ENCODE assay signal across 24 mouse cellular contexts in genomic region chr13:9738190-9738589, GRCm38 (mm10). TPM values are rescaled to one million over a fixed set of nuclear protein-coding genes. Genes with fewer than 3 reads are reported as not detected.
DNase-seq lines count a peak whose midpoint lies in the region; ATAC-seq lines count a peak whose summit lies in the region.
"Had no signal": no experiment of that assay in that cellular context is flagged by ENCODE, and none has a peak within 500 bp of the region (broad histone marks: within the 10 kb centered on the region; RNA-seq: fewer than 3 reads in every experiment).

No protein-coding gene starts in this region.

- intact Hi-C loops in left cerebral cortex, postnatal 10 days (cut with DNase I) = no loop called here

- H3K4me3 ChIP-seq in forebrain, embryonic 15.5 days = no peak overlapping the region
- H3K4me3 ChIP-seq in forebrain, embryonic 12.5 days (replicated peaks) = no peak overlapping the region
- no peak overlapping the region for H3K4me3 ChIP-seq in hindbrain, embryonic 16.5 days (ENCODE audit: low read length)
- H3K4me3 ChIP-seq in hindbrain, embryonic 11.5 days (ENCODE audit: low read depth, low read length) = no peak overlapping the region
- H3K4me3 ChIP-seq in forebrain, embryonic 16.5 days (replicated peaks; ENCODE audit: low read length) = no peak overlapping the region
- no peak overlapping the region for H3K4me3 ChIP-seq in neural tube, embryonic 15.5 days (replicated peaks)
- H3K4me3 ChIP-seq: heart, embryonic 10.5 days; kidney, embryonic 15.5 days; liver, embryonic 15.5 days; neural tube, embryonic 13.5 days had no signal

- DNase-seq in hindbrain, embryonic 11.5 days (ENCODE audit: low spot score) = no peak
- DNase-seq in T-cell, adult 2 months (ENCODE audit: low spot score) = peak; percentile 17
- no peak for DNase-seq in left cerebral cortex, postnatal 10 days (ENCODE audit: extremely low spot score in 1 of 2, low spot score in 2 of 2)
- DNase-seq: adrenal gland, postnatal 14 days; B cell, adult 2 months; cerebellum, adult 11 months; cerebellum, postnatal 10 days; kidney, adult 11 months; kidney, postnatal 36 days; liver; thymus, postnatal 14 days had no signal

- no peaks in the 10 kb centered on the region for H3K9me3 ChIP-seq in forebrain, embryonic 15.5 days
- H3K9me3 ChIP-seq in forebrain, embryonic 12.5 days = no peaks in the 10 kb centered on the region
- H3K9me3 ChIP-seq in hindbrain, embryonic 16.5 days (ENCODE audit: control insufficient read depth, low read length) = no peaks in the 10 kb centered on the region
- no peaks in the 10 kb centered on the region for H3K9me3 ChIP-seq in hindbrain, embryonic 11.5 days (ENCODE audit: control insufficient read depth, low read length)
- no peaks in the 10 kb centered on the region for H3K9me3 ChIP-seq in forebrain, embryonic 16.5 days (ENCODE audit: control insufficient read depth, low read length)
- no peaks in the 10 kb centered on the region for H3K9me3 ChIP-seq in neural tube, embryonic 15.5 days (replicated peaks)
- H3K9me3 ChIP-seq: G1E; heart, embryonic 10.5 days; kidney, embryonic 15.5 days; liver, embryonic 15.5 days; neural tube, embryonic 13.5 days had no signal

- peak; percentile 75 for ATAC-seq in forebrain, embryonic 15.5 days (replicated peaks)
- no peak for ATAC-seq in forebrain, embryonic 12.5 days (ENCODE audit: low FRiP score)
- ATAC-seq in hindbrain, embryonic 16.5 days = 0 out of 2 replicates have a peak, but pooled peaks have one; percentile 18
- no peak for ATAC-seq in hindbrain, embryonic 11.5 days (ENCODE audit: low FRiP score)
- ATAC-seq in forebrain, embryonic 16.5 days = peak; percentile 85
- ATAC-seq in neural tube, embryonic 15.5 days (ENCODE audit: low FRiP score) = no peak
- ATAC-seq: activated CD4-positive, CD25-positive, alpha-beta regulatory T cell, adult 4 months had no signal

- no peaks in the 10 kb centered on the region for H3K36me3 ChIP-seq in forebrain, embryonic 15.5 days
- peaks cover 4% of the 10 kb centered on the region; the same call in 1 of the 2 replicates for H3K36me3 ChIP-seq in forebrain, embryonic 12.5 days (replicated peaks)
- no peaks in the 10 kb centered on the region for H3K36me3 ChIP-seq in hindbrain, embryonic 16.5 days (ENCODE audit: control insufficient read depth, insufficient read depth, low read length)
- no peaks in the 10 kb centered on the region for H3K36me3 ChIP-seq in hindbrain, embryonic 11.5 days (ENCODE audit: control insufficient read depth, insufficient read depth, low read length)
- no peaks in the 10 kb centered on the region for H3K36me3 ChIP-seq in forebrain, embryonic 16.5 days (ENCODE audit: control insufficient read depth, insufficient read depth)
- no peaks in the 10 kb centered on the region for H3K36me3 ChIP-seq in neural tube, embryonic 15.5 days
- H3K36me3 ChIP-seq: heart, embryonic 10.5 days; liver, embryonic 15.5 days; neural tube, embryonic 13.5 days had no signal

- peaks cover 32% of the 10 kb centered on the region for H3K4me1 ChIP-seq in forebrain, embryonic 15.5 days
- 0 out of 2 replicates have a peak, but pooled peaks cover 6% of the 10 kb centered on the region for H3K4me1 ChIP-seq in forebrain, embryonic 12.5 days
- peaks cover 4% of the 10 kb centered on the region; the same call in 1 of the 2 replicates for H3K4me1 ChIP-seq in hindbrain, embryonic 16.5 days (ENCODE audit: control insufficient read depth, insufficient read depth, low read depth, low read length)
- no peaks in the 10 kb centered on the region for H3K4me1 ChIP-seq in hindbrain, embryonic 11.5 days (replicated peaks; ENCODE audit: control insufficient read depth, insufficient read depth, low read length)
- H3K4me1 ChIP-seq in forebrain, embryonic 16.5 days (replicated peaks; ENCODE audit: control insufficient read depth, insufficient read depth, low read length) = peaks cover 14% of the 10 kb centered on the region
- H3K4me1 ChIP-seq in neural tube, embryonic 15.5 days = peaks cover 14% of the 10 kb centered on the region; the same call in 1 of the 2 replicates
- H3K4me1 ChIP-seq: kidney, embryonic 15.5 days had no signal

- H3K4me2 ChIP-seq in forebrain, embryonic 15.5 days (replicated peaks) = no peak overlapping the region
- no peak overlapping the region for H3K4me2 ChIP-seq in forebrain, embryonic 12.5 days
- H3K4me2 ChIP-seq in hindbrain, embryonic 16.5 days (ENCODE audit: low read length) = no peak overlapping the region
- H3K4me2 ChIP-seq in hindbrain, embryonic 11.5 days (replicated peaks; ENCODE audit: low read depth, low read length) = no peak overlapping the region
- H3K4me2 ChIP-seq in forebrain, embryonic 16.5 days (ENCODE audit: low read length) = no peak overlapping the region
- no peak overlapping the region for H3K4me2 ChIP-seq in neural tube, embryonic 15.5 days
- H3K4me2 ChIP-seq: kidney, embryonic 15.5 days; liver, embryonic 15.5 days; neural tube, embryonic 13.5 days had no signal

- H3K27ac ChIP-seq in forebrain, embryonic 15.5 days (replicated peaks) = no peak overlapping the region
- H3K27ac ChIP-seq in forebrain, embryonic 12.5 days = no peak overlapping the region
- H3K27ac ChIP-seq in hindbrain, embryonic 16.5 days (ENCODE audit: low read depth, low read length) = no peak overlapping the region
- no peak overlapping the region for H3K27ac ChIP-seq in hindbrain, embryonic 11.5 days (ENCODE audit: low read depth, low read length)
- no peak overlapping the region for H3K27ac ChIP-seq in forebrain, embryonic 16.5 days (ENCODE audit: low read length)
- H3K27ac ChIP-seq in neural tube, embryonic 15.5 days (replicated peaks) = no peak overlapping the region
- H3K27ac ChIP-seq: heart, embryonic 10.5 days; kidney, embryonic 15.5 days; liver, embryonic 15.5 days; macrophage; neural tube, embryonic 13.5 days had no signal

- H3K27me3 ChIP-seq in forebrain, embryonic 15.5 days = no peaks in the 10 kb centered on the region
- H3K27me3 ChIP-seq in forebrain, embryonic 12.5 days = no peaks in the 10 kb centered on the region
- no peaks in the 10 kb centered on the region for H3K27me3 ChIP-seq in hindbrain, embryonic 16.5 days (replicated peaks; ENCODE audit: control insufficient read depth, insufficient read depth, low read length)
- no peaks in the 10 kb centered on the region for H3K27me3 ChIP-seq in hindbrain, embryonic 11.5 days (ENCODE audit: control insufficient read depth, insufficient read depth, low read length)
- H3K27me3 ChIP-seq in forebrain, embryonic 16.5 days (replicated peaks; ENCODE audit: control insufficient read depth, insufficient read depth, low read length) = no peaks in the 10 kb centered on the region
- no peaks in the 10 kb centered on the region for H3K27me3 ChIP-seq in neural tube, embryonic 15.5 days (replicated peaks)
- H3K27me3 ChIP-seq: CH12.LX; kidney, embryonic 15.5 days; liver, embryonic 15.5 days; neural tube, embryonic 13.5 days had no signal

- H3K9ac ChIP-seq in forebrain, embryonic 15.5 days (replicated peaks) = no peak overlapping the region
- H3K9ac ChIP-seq in forebrain, embryonic 12.5 days = no peak overlapping the region
- H3K9ac ChIP-seq in hindbrain, embryonic 16.5 days (ENCODE audit: low read depth, low read length) = no peak overlapping the region
- H3K9ac ChIP-seq in hindbrain, embryonic 11.5 days (ENCODE audit: low read depth, low read length) = no peak overlapping the region
- no peak overlapping the region for H3K9ac ChIP-seq in forebrain, embryonic 16.5 days (replicated peaks; ENCODE audit: low read depth, low read length)
- no peak overlapping the region for H3K9ac ChIP-seq in neural tube, embryonic 15.5 days (replicated peaks)
- H3K9ac ChIP-seq: kidney, embryonic 15.5 days; liver, embryonic 15.5 days; neural tube, embryonic 13.5 days had no signal

- 65% methylated on average over 2 of the region's 2 CpGs for WGBS in forebrain, embryonic 15.5 days
- WGBS in forebrain, embryonic 12.5 days = 72% methylated on average over 2 of the region's 2 CpGs
- 41% methylated on average over 2 of the region's 2 CpGs for WGBS in hindbrain, embryonic 16.5 days
- WGBS in hindbrain, embryonic 11.5 days = 76% methylated on average over 2 of the region's 2 CpGs
- 59% methylated on average over 2 of the region's 2 CpGs for WGBS in forebrain, embryonic 16.5 days
- WGBS in neural tube, embryonic 15.5 days = 58% methylated on average over 2 of the region's 2 CpGs

RNA-seq across cellular contexts. Expression of gene Zmynd11, which starts 26.9 kb away (rescaled TPM):
- polyA plus RNA-seq in forebrain, embryonic 15.5 days (2015; fragmentation: Nextera tagmentation; extraction: Ambion mirVana) = 179 and 187 TPM in 2 replicates
- 166 and 169 TPM in 2 replicates for polyA plus RNA-seq in forebrain, embryonic 12.5 days (2016; fragmentation: Nextera tagmentation; extraction: Ambion mirVana)
- 141 and 165 TPM in 2 replicates for polyA plus RNA-seq in hindbrain, embryonic 16.5 days (2015; fragmentation: Nextera tagmentation; extraction: Ambion mirVana)
- 139 and 148 TPM in 2 replicates for polyA plus RNA-seq in hindbrain, embryonic 11.5 days (2014; fragmentation: Nextera tagmentation; extraction: Ambion mirVana)
- polyA plus RNA-seq in forebrain, embryonic 16.5 days (2015; fragmentation: Nextera tagmentation; extraction: Ambion mirVana) = 198 and 210 TPM in 2 replicates
- total RNA-seq in left cerebral cortex, postnatal 10 days (2021) = 100 to 1,000 TPM; 247 to 259 TPM
- polyA plus RNA-seq in neural tube, embryonic 15.5 days (2015; fragmentation: Nextera tagmentation; extraction: Ambion mirVana) = 116 and 128 TPM in 2 replicates

Comparison
In these comparisons a context has a peak if more than half of its experiments do, and no peak if none do; other contexts are left out.
1. ATAC-seq: peak in forebrain, embryonic 15.5 days (single experiment), hindbrain, embryonic 16.5 days (single experiment) and forebrain, embryonic 16.5 days (single experiment); none in forebrain, embryonic 12.5 days (single experiment), hindbrain, embryonic 11.5 days (single experiment) and neural tube, embryonic 15.5 days (single experiment).